Mouse (Mus musculus) adrenal gland (tissue): ENCODE data around the gene Dnah6.

ENCODE experiments used
- intact Hi-C: fragments of 180-260 bp; cut with DNase I; formaldehyde crosslinking; loops from one replicate; pipeline ENCODE4 v1.15.1; 2025

The Dnah6 gene

GRCm38 (mm10) chr6:73228881-73229280 lies 7.4 kb upstream of the Dnah6 start:
- intact Hi-C loops: loop anchor here (10.0 kb wide), 1 partner anchor 214 kb away; no protein-coding TSS in a partner anchor

DNA sequence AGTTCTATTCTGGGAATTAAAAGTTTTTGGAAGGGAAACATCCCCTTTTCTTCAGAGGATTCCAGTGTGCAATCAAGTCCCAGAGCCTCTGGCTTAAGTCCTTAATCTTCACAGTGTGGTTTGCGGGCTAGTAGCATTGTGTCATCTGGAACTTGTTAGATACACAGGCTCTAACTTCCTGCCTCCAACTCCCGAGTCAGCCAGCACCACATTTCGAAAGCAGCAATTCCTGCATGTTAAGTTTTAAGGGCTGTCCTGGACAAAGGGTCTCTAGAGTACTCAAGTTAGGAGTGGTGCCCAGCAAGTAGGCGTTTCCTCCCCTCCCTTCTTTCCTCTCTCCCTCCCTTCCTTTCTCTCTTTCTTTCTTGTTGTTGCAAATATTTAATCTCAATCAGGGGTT lies 7.0 kb upstream of the Dnah6 start:
- intact Hi-C loops: loop anchor here (10.0 kb wide), 1 partner anchor 214 kb away; no protein-coding TSS in a partner anchor

DNA sequence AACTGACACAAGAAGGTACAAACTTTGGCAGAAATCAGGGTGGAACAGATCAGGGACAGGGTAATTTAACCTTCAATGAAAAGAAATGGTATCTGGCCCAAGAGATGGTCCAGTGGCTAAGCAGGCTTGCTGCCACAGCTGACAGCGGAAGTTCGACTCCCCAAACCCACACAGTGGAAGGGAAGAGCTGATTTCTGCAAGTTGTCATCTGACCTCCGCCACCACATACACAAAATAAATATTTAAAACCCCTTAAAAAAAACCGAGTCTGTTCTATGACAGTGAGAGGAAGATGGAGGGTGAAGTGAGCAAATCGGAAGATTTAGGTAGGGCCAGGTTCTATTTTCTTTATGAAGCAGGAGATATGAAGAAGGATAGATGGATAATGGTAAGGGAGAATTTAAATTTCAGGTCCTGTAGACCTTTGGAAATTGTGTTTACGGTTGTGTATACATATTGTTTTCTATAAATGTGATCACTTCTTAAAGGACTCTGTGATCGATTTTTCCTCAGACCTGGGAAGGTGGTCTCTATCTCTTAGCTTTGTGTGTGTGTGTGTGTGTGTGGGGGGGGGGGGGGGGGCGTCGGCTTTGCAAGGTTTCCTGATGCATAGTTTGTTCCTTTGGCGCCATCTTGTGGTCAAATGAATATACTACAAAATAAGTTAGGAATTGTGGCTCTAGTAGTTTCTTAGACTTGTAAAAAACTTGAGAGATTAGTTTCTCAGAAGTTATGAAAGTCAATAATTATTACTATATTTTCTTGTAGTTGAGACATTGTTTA lies 6.1 kb upstream of the Dnah6 start:
- intact Hi-C loops: loop anchor here (10.0 kb wide), 1 partner anchor 213 kb away; no protein-coding TSS in a partner anchor

DNA sequence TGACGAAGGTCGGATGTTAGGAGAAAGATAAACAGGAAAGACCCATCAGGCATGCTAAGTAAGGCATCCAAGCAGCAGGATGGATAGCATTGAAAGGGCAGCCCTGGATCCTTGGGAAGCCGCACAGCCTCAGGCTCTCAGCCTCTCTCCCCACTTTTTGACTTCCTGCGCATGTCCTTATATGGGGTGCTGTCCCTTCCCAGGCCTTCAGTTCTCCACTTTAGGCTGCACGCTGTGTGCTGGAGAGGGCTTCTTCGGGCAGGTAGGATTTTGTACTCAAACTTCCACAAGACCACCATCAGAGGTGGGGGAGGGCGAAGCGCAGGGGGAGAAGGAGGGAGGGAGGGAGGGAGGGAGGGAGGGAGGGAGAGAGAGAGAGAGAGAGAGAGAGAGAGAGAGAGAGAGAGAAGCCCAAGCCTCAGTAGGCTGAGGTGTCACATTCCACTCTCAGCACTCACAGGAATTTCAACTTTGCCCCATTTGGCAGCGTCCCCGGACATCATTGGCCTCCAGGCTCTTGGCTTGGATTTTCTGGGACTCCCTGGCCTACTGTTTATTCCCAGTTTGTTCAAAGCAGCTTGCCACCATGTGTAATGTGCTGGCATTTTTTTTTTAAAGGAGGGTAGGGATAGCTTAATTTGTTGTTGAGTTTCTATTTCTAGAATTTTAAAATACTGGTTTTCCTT lies 1.5 kb upstream of the Dnah6 start:
- intact Hi-C loops: loop anchor here (10.0 kb wide), 1 partner anchor 208 kb away; no protein-coding TSS in a partner anchor

DNA sequence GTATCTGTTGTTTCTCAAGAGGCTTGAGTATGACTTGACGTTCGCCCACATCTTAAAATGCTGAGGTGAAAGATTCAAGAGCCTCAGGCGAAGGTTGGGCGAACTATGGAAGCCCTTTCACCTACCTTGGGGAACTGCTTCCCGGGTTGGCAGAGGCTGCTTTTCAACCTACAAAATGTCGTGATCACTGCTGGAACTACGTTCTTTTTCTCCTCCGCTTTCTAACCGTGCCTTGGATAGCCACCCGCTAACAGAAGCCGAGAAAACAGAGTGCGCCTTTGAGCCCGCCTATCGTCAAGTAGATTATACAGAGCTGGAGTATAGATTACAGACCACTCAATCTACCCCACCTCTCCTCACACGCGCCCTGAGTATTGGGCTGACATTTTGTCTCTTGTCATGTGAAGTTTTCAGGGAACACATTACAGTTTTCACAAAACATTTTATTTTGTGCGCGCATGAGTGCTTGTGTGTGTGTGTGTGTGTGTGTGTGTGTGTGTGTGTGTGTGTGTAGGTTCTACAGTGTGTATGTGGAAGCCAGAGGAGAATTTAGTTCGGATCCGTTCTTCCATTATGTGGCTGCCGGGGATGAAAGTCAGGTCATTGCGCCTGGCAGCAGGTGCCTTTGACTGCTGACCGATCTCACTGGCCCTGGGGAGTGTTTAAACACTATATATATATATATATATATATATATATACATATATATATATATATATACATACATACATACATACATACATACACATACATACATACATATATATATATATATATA lies 696 bp upstream of the Dnah6 start:
- intact Hi-C loops: loop anchor here (10.0 kb wide), 1 partner anchor 207 kb away; no protein-coding TSS in a partner anchor

GRCm38 (mm10) chr6:73211602-73212001 lies 9.8 kb downstream of the Dnah6 start:
- intact Hi-C loops: no loop called here

DNA sequence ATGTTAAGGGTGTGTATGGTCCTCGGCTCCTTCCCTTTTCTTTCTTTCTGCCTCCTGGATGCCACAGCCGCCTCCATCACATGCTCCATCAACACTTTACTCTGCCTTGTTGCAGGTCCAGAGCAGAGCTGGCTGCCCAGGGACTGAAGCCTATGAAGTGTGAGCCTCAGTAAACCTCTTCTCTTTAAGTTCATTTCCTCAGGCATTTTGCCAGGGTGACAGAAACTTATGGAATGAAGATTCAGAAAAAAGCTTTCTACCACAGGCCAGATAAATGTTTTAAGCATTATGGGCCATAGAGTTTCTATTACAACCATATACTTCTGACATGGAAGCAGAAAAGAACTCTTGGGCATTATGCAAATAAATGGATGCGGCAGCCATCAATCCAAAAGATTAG lies 10.4 kb downstream of the Dnah6 start:
- intact Hi-C loops: no loop called here

GRCm38 (mm10) chr6:73210445-73210972 lies 10.9 kb downstream of the Dnah6 start:
- intact Hi-C loops: no loop called here

DNA sequence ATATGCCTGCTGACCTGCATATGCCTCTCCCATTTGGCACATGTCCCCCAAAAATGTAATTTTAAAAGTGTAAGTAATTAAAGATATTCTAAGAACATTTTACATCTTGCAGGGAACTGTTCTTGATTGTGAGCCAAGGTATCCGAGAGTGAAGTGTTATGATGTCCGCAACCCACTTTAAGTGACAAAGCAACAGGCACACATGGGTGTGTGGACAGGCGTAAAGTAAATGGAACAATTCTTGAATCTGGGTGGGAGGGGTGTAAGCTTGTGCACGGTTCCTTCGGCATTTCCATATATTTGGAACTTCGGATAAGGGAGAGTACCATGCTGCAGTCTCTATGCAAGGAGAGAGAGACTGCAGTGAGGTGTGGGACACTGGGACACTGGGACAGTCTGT lies 11.9 kb downstream of the Dnah6 start:
- intact Hi-C loops: no loop called here

- intact Hi-C loops: no loop called here
Measured at GRCm38 (mm10) chr6:73204937-73205336, 16.5 kb downstream of the Dnah6 start.

DNA sequence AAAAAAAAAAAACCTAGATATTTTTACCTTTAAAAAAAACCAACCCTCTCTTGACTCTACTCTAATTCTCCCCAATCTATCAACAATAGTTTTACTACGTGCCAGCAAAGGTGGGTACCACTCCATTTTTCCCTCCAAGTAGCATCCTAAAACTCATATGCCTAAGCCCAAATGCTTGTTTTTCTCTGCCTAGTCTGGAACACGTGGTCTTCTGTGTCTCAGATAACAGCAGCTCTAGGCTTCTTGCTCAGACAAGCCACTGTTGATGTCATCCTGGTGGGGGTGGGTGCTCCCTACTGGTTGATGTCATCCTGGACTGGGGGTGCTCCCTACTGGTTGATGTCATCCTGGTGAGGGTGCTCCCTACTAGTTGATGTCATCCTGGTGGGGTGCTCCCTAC lies 17.7 kb downstream of the Dnah6 start:
- intact Hi-C loops: no loop called here

GRCm38 (mm10) chr6:73195291-73195690 lies 26.2 kb downstream of the Dnah6 start:
- intact Hi-C loops: no loop called here

- intact Hi-C loops: no loop called here
Measured at GRCm38 (mm10) chr6:73190756-73191155, 30.7 kb downstream of the Dnah6 start.

DNA sequence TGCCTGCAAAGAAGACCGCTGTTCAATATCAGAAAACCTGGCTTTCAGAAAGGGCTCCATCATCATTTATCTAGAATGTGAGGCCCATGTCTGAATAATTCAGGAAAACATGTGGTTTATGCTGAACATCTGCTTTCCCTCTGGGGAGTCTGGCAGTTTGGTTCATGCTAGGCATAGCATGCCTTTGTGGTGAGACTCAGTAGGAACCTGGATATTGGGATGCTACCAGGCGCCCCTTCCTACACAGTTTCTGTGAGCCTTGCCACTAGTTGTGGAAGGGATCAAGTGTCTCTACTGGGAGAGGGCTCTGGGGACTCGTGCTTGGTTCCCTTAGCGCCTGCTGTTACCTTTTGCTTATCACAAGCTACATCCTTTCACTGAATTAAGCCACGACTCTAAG lies 37.2 kb downstream of the Dnah6 start:
- intact Hi-C loops: no loop called here

DNA sequence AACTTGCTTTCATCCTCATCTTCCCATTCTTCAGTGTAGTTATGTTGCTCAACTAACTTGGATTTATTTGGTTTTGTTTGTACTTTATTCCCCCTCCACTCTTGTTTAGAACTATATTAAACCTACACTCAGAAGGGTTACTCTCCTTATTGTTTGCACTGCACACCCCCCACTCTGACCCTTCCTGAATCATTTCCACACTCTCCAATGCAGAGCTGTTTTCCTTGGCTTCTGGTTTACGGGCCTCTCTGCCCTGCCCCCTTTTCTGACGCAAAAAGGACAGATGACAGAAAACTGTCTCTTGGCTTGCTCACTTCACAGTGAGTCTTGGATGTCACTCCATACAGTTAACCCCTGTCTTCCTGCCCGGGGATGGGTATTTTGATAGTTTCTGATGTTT lies 38.5 kb downstream of the Dnah6 start:
- intact Hi-C loops: no loop called here

DNA sequence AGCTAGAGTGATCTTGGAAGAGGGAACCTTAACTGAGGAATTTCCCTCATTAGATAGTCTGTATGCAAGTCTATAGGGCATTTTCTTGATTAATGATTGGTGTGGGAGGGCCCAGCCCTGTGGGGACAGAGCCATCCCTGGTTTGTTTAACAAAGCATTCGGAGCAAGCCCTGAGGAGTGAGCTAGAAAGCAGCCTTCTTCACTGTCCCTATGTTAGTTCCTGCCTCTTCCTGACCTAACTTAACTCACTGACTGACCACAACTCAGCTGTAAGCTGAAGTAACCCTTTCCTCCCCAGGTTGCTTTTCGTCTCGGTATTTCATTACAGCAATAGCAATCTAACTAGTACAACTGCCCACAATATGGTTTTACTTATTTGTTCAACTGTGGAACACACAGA lies 39.0 kb downstream of the Dnah6 start:
- intact Hi-C loops: no loop called here

DNA sequence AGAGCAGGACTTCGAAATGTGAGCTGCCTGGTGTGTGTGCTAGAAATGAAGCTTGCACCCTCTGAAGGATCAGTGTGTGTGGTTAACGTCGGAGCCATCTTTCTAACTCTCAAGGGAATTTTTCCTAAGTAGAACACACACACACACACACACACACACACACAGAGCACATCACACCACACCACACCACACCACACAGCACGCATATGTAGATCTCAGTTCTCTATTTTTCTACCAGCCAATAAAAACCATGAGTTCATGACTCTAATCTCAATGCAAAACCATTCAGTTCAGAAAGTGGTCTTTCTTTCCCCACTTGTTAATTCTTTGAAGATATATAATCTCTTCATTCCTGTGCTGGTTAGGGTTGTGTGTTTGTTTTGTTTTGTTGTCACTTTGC lies 39.4 kb downstream of the Dnah6 start:
- intact Hi-C loops: no loop called here

- intact Hi-C loops: no loop called here
Measured at GRCm38 (mm10) chr6:73175156-73175555, 46.3 kb downstream of the Dnah6 start.

- intact Hi-C loops: no loop called here
Measured at GRCm38 (mm10) chr6:73167230-73167629, 54.2 kb downstream of the Dnah6 start.

DNA sequence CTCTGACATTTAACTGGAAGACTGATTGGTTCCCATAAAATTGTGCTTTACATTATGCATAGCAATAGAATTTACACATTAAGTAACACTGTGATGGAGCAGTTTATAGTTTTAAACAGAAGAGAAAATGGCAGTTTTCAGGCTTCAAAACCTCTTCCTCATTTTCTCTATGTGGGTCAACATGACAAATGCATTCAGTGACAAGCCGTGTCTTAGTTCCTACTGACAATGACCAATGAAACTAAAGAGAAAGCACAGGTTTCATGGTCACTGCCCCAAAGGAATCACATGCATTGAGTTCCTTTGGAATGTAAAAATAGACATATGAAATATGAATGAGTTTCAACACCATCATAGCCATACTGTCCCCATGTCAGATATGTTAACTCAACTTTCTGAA lies 58.5 kb downstream of the Dnah6 start:
- intact Hi-C loops: no loop called here

DNA sequence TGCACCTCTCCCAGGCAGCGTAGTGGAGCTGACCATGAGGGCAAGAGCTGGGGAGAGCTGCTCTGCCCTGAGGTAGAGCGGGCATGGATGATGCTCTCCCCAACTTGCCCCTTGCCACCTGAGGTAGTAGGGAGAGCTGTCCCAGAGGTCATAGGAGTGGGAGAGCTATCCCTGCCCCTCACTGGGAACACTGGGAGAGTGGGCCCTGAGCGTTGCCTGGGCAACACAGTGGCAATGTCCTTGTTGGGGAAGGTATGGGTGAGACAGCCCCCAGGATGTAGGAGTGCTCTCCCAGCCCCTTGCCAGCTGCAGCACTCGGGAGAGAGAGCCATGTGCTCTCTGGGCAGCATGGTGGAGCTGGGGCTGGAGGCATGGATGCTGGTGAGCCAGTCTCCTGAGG lies 60.1 kb downstream of the Dnah6 start:
- intact Hi-C loops: no loop called here
